Mouse (Mus musculus): ENCODE data around the gene Ythdf1. TPM values are rescaled to one million over a fixed set of nuclear protein-coding genes. Genes with fewer than 3 reads are reported as not detected.

Gene Ythdf1
- polyA plus RNA-seq, 1 experiment from 2014 or later = 57.3 TPM

- Histone ChIP-seq H3K27ac (ENCODE audit: low read depth, low read length) (no peak overlapping the region), H3K4me1 (replicated peaks; ENCODE audit: control insufficient read depth, insufficient read depth, low read length) (peaks cover 7% of the 10 kb centered on the region), H3K4me3 (ENCODE audit: low read depth, low read length) (no peak overlapping the region), H3K9ac (ENCODE audit: low read depth, low read length) (no peak overlapping the region), H3K27me3 (ENCODE audit: control insufficient read depth, insufficient read depth, low read length) (peaks cover 7% of the 10 kb centered on the region; the same call in 1 of the 2 replicates), H3K4me2 (replicated peaks; ENCODE audit: low read depth, low read length) (no peak overlapping the region), H3K9me3 (ENCODE audit: control insufficient read depth, low read length) (no peaks in the 10 kb centered on the region), H3K36me3 (ENCODE audit: control insufficient read depth, insufficient read depth, low read length) (no peaks in the 10 kb centered on the region)
- no peak for DNase-seq (ENCODE audit: low spot score)
- no peak for ATAC-seq (ENCODE audit: low FRiP score)
- WGBS = 81% methylated on average over 6 of the region's 6 CpGs
These were observed 22.9 kb downstream of the Ythdf1 start for GRCm38 (mm10) chr2:180897857-180898256.

DNA sequence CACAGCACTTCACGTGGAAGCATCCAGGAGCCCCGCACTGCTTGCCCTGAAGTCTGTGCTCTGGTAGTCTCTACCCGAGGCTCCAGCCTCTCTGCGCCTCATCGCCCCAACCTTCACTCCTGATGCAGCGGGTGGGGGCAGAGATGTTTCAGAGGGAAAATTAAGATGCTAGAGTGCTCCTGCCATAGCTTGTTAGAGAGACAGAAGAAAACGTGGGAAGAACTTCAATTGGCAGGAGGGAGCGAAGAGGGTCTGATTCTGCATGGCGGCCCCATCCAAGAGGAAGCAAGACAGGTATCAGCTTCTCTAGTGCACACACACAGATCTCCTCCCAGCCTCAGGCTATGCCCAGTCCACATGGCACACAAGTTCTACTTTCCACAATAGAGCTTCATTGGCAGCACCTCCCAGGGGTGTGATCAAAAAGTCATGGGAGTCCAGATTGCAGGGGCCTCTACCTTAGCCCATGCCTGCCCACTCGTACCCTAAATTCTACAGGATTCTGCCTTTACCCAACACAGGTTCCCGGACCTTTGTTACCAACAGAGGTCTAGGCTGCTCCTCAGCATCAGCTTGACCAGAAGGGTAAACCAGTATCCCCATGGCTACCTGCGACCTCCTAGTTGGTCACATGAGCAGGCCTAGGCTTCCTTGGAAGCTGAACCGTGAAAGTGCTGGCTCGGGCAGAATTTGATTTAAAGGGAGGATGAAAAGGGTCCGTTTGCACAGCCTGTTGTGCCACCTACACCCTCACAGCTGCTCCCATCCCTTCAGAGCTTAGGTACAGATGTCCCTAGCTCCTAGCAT lies 23.7 kb downstream of the Ythdf1 start:
- H3K9ac ChIP-seq (ENCODE audit: low read depth, low read length) = no peak overlapping the region
- H3K4me1 ChIP-seq (replicated peaks; ENCODE audit: control insufficient read depth, insufficient read depth, low read length) = peaks cover 7% of the 10 kb centered on the region
- H3K27ac ChIP-seq (ENCODE audit: low read depth, low read length) = 0 out of 2 replicates have a peak overlapping the region, but pooled peaks have one; percentile 30
- no peak overlapping the region for H3K4me3 ChIP-seq (ENCODE audit: low read depth, low read length)
- H3K27me3 ChIP-seq (ENCODE audit: control insufficient read depth, insufficient read depth, low read length) = peaks cover 7% of the 10 kb centered on the region; the same call in 1 of the 2 replicates
- H3K9me3 ChIP-seq (ENCODE audit: control insufficient read depth, low read length) = no peaks in the 10 kb centered on the region
- ATAC-seq (ENCODE audit: low FRiP score) = no peak
- no peak overlapping the region for H3K4me2 ChIP-seq (replicated peaks; ENCODE audit: low read depth, low read length)
- no peaks in the 10 kb centered on the region for H3K36me3 ChIP-seq (ENCODE audit: control insufficient read depth, insufficient read depth, low read length)
- WGBS = 70% methylated on average over 15 of the region's 15 CpGs
- DNase-seq (ENCODE audit: low spot score) = no peak

GRCm38 (mm10) chr2:180895837-180896525 lies 24.8 kb downstream of the Ythdf1 start:
- 83% methylated on average over 11 of the region's 11 CpGs for WGBS
- peak overlapping the region; percentile 60 for H3K27ac ChIP-seq (ENCODE audit: low read depth, low read length)
- ATAC-seq (ENCODE audit: low FRiP score) = no peak

GRCm38 (mm10) chr2:180895321-180895720 lies 25.4 kb downstream of the Ythdf1 start:
- Histone ChIP-seq H3K4me1 (replicated peaks; ENCODE audit: control insufficient read depth, insufficient read depth, low read length) (peaks cover 7% of the 10 kb centered on the region), H3K4me2 (replicated peaks; ENCODE audit: low read depth, low read length) (peak overlapping the region; percentile 82), H3K36me3 (ENCODE audit: control insufficient read depth, insufficient read depth, low read length) (no peaks in the 10 kb centered on the region), H3K27ac (ENCODE audit: low read depth, low read length) (peak overlapping the region; percentile 60), H3K27me3 (ENCODE audit: control insufficient read depth, insufficient read depth, low read length) (peaks cover 7% of the 10 kb centered on the region; the same call in 1 of the 2 replicates), H3K4me3 (ENCODE audit: low read depth, low read length) (peak overlapping the region; percentile 93), H3K9ac (ENCODE audit: low read depth, low read length) (peak overlapping the region; percentile 4; the same call in 1 of the 2 replicates), H3K9me3 (ENCODE audit: control insufficient read depth, low read length) (no peaks in the 10 kb centered on the region)
- ATAC-seq (ENCODE audit: low FRiP score) (no peak), DNase-seq (ENCODE audit: low spot score) (no peak)
- WGBS = 64% methylated on average over 3 of the region's 3 CpGs

More at GRCm38 (mm10) chr2:180895837-180896525, 24.8 kb downstream of the Ythdf1 start:
- Histone ChIP-seq H3K9me3 (ENCODE audit: control insufficient read depth, low read length) (no peaks in the 10 kb centered on the region), H3K9ac (ENCODE audit: low read depth, low read length) (peak overlapping the region; percentile 4; the same call in 1 of the 2 replicates), H3K4me1 (replicated peaks; ENCODE audit: control insufficient read depth, insufficient read depth, low read length) (peaks cover 7% of the 10 kb centered on the region), H3K4me2 (replicated peaks; ENCODE audit: low read depth, low read length) (peak overlapping the region; percentile 82; the same call in 1 of the 2 replicates), H3K27me3 (ENCODE audit: control insufficient read depth, insufficient read depth, low read length) (peaks cover 7% of the 10 kb centered on the region; the same call in 1 of the 2 replicates), H3K4me3 (ENCODE audit: low read depth, low read length) (no peak overlapping the region; the same call in 1 of the 2 replicates), H3K36me3 (ENCODE audit: control insufficient read depth, insufficient read depth, low read length) (no peaks in the 10 kb centered on the region)
- DNase-seq (ENCODE audit: low spot score) = no peak

GRCm38 (mm10) chr2:180894734-180895133 lies 26.0 kb downstream of the Ythdf1 start:
- Histone ChIP-seq H3K4me1 (replicated peaks; ENCODE audit: control insufficient read depth, insufficient read depth, low read length) (peaks cover 7% of the 10 kb centered on the region), H3K9me3 (ENCODE audit: control insufficient read depth, low read length) (no peaks in the 10 kb centered on the region), H3K4me2 (replicated peaks; ENCODE audit: low read depth, low read length) (peak overlapping the region; percentile 82), H3K9ac (ENCODE audit: low read depth, low read length) (peak overlapping the region; percentile 100), H3K27me3 (ENCODE audit: control insufficient read depth, insufficient read depth, low read length) (peaks cover 7% of the 10 kb centered on the region; the same call in 1 of the 2 replicates), H3K4me3 (ENCODE audit: low read depth, low read length) (peak overlapping the region; percentile 93), H3K36me3 (ENCODE audit: control insufficient read depth, insufficient read depth, low read length) (no peaks in the 10 kb centered on the region), H3K27ac (ENCODE audit: low read depth, low read length) (peak overlapping the region; percentile 99)
- WGBS = under 1% methylated on average over 13 of the region's 13 CpGs
- DNase-seq (ENCODE audit: low spot score) = peak; percentile 93
- ATAC-seq (ENCODE audit: low FRiP score) = peak; percentile 33

GRCm38 (mm10) chr2:180894029-180894623 lies 26.6 kb downstream of the Ythdf1 start:
- peak overlapping the region; percentile 93 for H3K4me3 ChIP-seq (ENCODE audit: low read depth, low read length)
- H3K36me3 ChIP-seq (ENCODE audit: control insufficient read depth, insufficient read depth, low read length) = no peaks in the 10 kb centered on the region
- peak overlapping the region; percentile 82 for H3K4me2 ChIP-seq (replicated peaks; ENCODE audit: low read depth, low read length)
- peaks cover 7% of the 10 kb centered on the region; the same call in 1 of the 2 replicates for H3K27me3 ChIP-seq (ENCODE audit: control insufficient read depth, insufficient read depth, low read length)
- DNase-seq (ENCODE audit: low spot score) = peak; percentile 84
- peak overlapping the region; percentile 99 for H3K27ac ChIP-seq (ENCODE audit: low read depth, low read length)
- H3K9ac ChIP-seq (ENCODE audit: low read depth, low read length) = peak overlapping the region; percentile 100
- peak; percentile 62 for ATAC-seq (ENCODE audit: low FRiP score)
- WGBS = under 1% methylated on average over 56 of the region's 57 CpGs
- H3K9me3 ChIP-seq (ENCODE audit: control insufficient read depth, low read length) = no peaks in the 10 kb centered on the region
- H3K4me1 ChIP-seq (replicated peaks; ENCODE audit: control insufficient read depth, insufficient read depth, low read length) = peaks cover 7% of the 10 kb centered on the region

DNA sequence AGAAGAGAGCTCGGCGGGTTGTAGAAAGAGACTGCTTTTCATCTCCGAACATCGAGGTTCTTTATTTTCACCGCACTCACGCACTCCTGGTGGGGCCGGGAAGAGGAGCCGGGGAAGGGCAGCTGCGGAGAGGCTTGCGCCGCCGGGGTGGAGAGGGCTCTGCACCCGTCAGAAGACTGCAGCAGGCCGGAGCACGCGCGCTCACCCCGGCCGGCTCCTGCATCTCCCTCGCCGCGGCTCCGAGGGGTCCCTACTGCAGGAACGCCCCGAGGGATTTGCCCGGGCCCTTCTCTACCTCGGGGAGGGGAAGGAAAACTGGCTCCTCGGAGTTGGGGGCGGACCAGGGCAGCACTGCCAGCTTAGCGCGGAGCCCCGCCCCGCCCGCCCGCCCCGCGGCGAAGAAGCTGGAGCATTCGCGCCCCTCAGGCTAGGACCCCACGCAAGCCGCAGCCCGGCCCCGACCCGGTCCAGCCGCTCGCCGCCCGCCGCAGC lies 27.2 kb downstream of the Ythdf1 start:
- 0% methylated on average over 49 of the region's 50 CpGs for WGBS

GRCm38 (mm10) chr2:180892841-180893521 lies 27.8 kb downstream of the Ythdf1 start:
- Histone ChIP-seq H3K4me3 (ENCODE audit: low read depth, low read length) (peak overlapping the region; percentile 93), H3K9me3 (ENCODE audit: control insufficient read depth, low read length) (no peaks in the 10 kb centered on the region), H3K9ac (ENCODE audit: low read depth, low read length) (peak overlapping the region; percentile 100), H3K4me1 (replicated peaks; ENCODE audit: control insufficient read depth, insufficient read depth, low read length) (peaks cover 9% of the 10 kb centered on the region), H3K4me2 (replicated peaks; ENCODE audit: low read depth, low read length) (peak overlapping the region; percentile 82), H3K27me3 (ENCODE audit: control insufficient read depth, insufficient read depth, low read length) (peaks cover 7% of the 10 kb centered on the region; the same call in 1 of the 2 replicates), H3K27ac (ENCODE audit: low read depth, low read length) (peak overlapping the region; percentile 99), H3K36me3 (ENCODE audit: control insufficient read depth, insufficient read depth, low read length) (no peaks in the 10 kb centered on the region)
- peak; percentile 90 for DNase-seq (ENCODE audit: low spot score)
- peak; percentile 17 for ATAC-seq (ENCODE audit: low FRiP score)
- under 1% methylated on average over 79 of the region's 97 CpGs for WGBS

More for the DNA sequence above, 27.2 kb downstream of the Ythdf1 start:
- Histone ChIP-seq H3K4me2 (replicated peaks; ENCODE audit: low read depth, low read length) (peak overlapping the region; percentile 82), H3K9ac (ENCODE audit: low read depth, low read length) (peak overlapping the region; percentile 100), H3K4me3 (ENCODE audit: low read depth, low read length) (peak overlapping the region; percentile 93), H3K27ac (ENCODE audit: low read depth, low read length) (peak overlapping the region; percentile 99), H3K27me3 (ENCODE audit: control insufficient read depth, insufficient read depth, low read length) (peaks cover 7% of the 10 kb centered on the region; the same call in 1 of the 2 replicates), H3K36me3 (ENCODE audit: control insufficient read depth, insufficient read depth, low read length) (no peaks in the 10 kb centered on the region), H3K9me3 (ENCODE audit: control insufficient read depth, low read length) (no peaks in the 10 kb centered on the region), H3K4me1 (replicated peaks; ENCODE audit: control insufficient read depth, insufficient read depth, low read length) (peaks cover 7% of the 10 kb centered on the region)
- DNase-seq (ENCODE audit: low spot score) (peak; percentile 62), ATAC-seq (ENCODE audit: low FRiP score) (peak; percentile 27)
